Comparison of ENCODE assay signal across 8 mouse cellular contexts in genomic region chr1:83159603-83160002, GRCm38 (mm10). TPM values are rescaled to one million over a fixed set of nuclear protein-coding genes. Genes with fewer than 3 reads are reported as not detected.
A peak's percentile ranks its signal among the peaks of the same experiment; 100 is the strongest.
DNase-seq lines count a peak whose midpoint lies in the region; ATAC-seq and TF ChIP-seq lines count a peak whose summit lies in the region.

TSS of gene Daw1 (plus strand) at chr1:83159752.

- no peak for TF ChIP-seq CTCF in embryonic fibroblast, embryonic 13.5 days (IDR thresholded peaks at IDR 0.05; ENCODE audit: borderline replicate concordance, insufficient read depth, low read length)
- no peak for TF ChIP-seq CTCF in olfactory bulb, adult 2 months (IDR thresholded peaks at IDR 0.05; ENCODE audit: insufficient read depth, low read depth, low read length)

- peak; percentile 30 for TF ChIP-seq POLR2A in embryonic fibroblast, embryonic 13.5 days (IDR thresholded peaks at IDR 0.05; ENCODE audit: low read depth, low read length)
- TF ChIP-seq POLR2A in olfactory bulb, adult 2 months (IDR thresholded peaks at IDR 0.05; ENCODE audit: insufficient read depth, low read depth, low read length) = no peak

- H3K4me3 ChIP-seq in embryonic fibroblast, embryonic 13.5 days (ENCODE audit: insufficient read depth, low read length) = peak within 1 kb of the TSS; percentile 56
- peak within 1 kb of the TSS; percentile 50 for H3K4me3 ChIP-seq in liver, embryonic 15.5 days (replicated peaks)
- peak within 1 kb of the TSS; percentile 72 for H3K4me3 ChIP-seq in olfactory bulb, adult 2 months (ENCODE audit: insufficient read depth, low read depth, low read length)

- H3K36me3 ChIP-seq in liver, embryonic 15.5 days (replicated peaks) = no peaks in the 10 kb centered on the region

- 0 out of 2 replicates have a peak, but pooled peaks cover 1% of the 10 kb centered on the region for H3K4me1 ChIP-seq in embryonic fibroblast, embryonic 13.5 days (ENCODE audit: control insufficient read depth, insufficient read depth, low read length)
- no peaks in the 10 kb centered on the region for H3K4me1 ChIP-seq in liver, embryonic 15.5 days (replicated peaks)
- peaks cover 3% of the 10 kb centered on the region; the same call in 1 of the 2 replicates for H3K4me1 ChIP-seq in olfactory bulb, adult 2 months (ENCODE audit: control insufficient read depth, insufficient read depth, low read length)

- peak; percentile 10 for DNase-seq in 3134 (ENCODE audit: extremely low read depth, insufficient read length, low spot score)
- peak; percentile 63 for DNase-seq in adrenal gland, postnatal 25 days
- DNase-seq in heart, postnatal 10 days = peak; percentile 63 to 80
- DNase-seq in kidney, postnatal 14 days = peak; percentile 86
- DNase-seq in natural killer cell, adult 2 months (ENCODE audit: low spot score in 2 of 2) = no peak

- intact Hi-C loops in heart, postnatal 10 days (cut with DNase I) = no loop called here

- H3K4me2 ChIP-seq in liver, embryonic 15.5 days = peak within 1 kb of the TSS; percentile 55

- no peaks in the 10 kb centered on the region for H3K27me3 ChIP-seq in liver, embryonic 15.5 days

- no peak for ATAC-seq in liver, embryonic 15.5 days (ENCODE audit: insufficient read depth)

- H3K27ac ChIP-seq in embryonic fibroblast, embryonic 13.5 days (ENCODE audit: insufficient read depth, low read length) = peak within 1 kb of the TSS; percentile 55; the same call in 1 of the 2 replicates
- no peak within 1 kb of the TSS for H3K27ac ChIP-seq in liver, embryonic 15.5 days (replicated peaks)
- H3K27ac ChIP-seq in olfactory bulb, adult 2 months (ENCODE audit: insufficient read depth, low read depth, low read length) = no peak within 1 kb of the TSS

- H3K9me3 ChIP-seq in liver, embryonic 15.5 days (replicated peaks) = no peaks in the 10 kb centered on the region

- WGBS in liver, embryonic 15.5 days (ENCODE audit: insufficient replicate concordance) = 4% methylated on average over 16 of the region's 16 CpGs
- WGBS in olfactory bulb, adult 2 months = under 1% methylated on average over 16 of the region's 16 CpGs

- H3K9ac ChIP-seq in liver, embryonic 15.5 days = no peak within 1 kb of the TSS

RNA-seq across cellular contexts. Expression of gene Daw1, which starts in this region (rescaled TPM):
- total RNA-seq in adrenal gland, postnatal 25 days (2021) = not detected in 2 replicates
- polyA plus RNA-seq in embryonic fibroblast, embryonic 13.5 days (2011; ENCODE audit: insufficient read length, low read depth, missing spikeins) = not detected in 2 replicates
- under 1 TPM in 1 of 2 experiments, not detected in 1; 0.20 TPM for total RNA-seq in heart, postnatal 10 days (2021)
- not detected in 2 replicates for polyA plus RNA-seq in liver, embryonic 15.5 days (2015; fragmentation: Nextera tagmentation; extraction: Ambion mirVana)
- polyA plus RNA-seq in olfactory bulb, adult 2 months (2012; ENCODE audit: insufficient read depth, insufficient read length, low replicate concordance, missing spikeins) = not detected in 2 replicates

Comparison
In these comparisons a context has a peak if more than half of its experiments do, and no peak if none do; other contexts are left out.
1. Peak in DNase-seq in adrenal gland, postnatal 25 days; RNA of the gene not detected or under 1 TPM.
2. Peak in DNase-seq in heart, postnatal 10 days; RNA of the gene not detected or under 1 TPM.
3. DNase-seq: peak in 3134 (single experiment) and kidney, postnatal 14 days (single experiment); none in natural killer cell, adult 2 months (0 of 2).
4. Peak in every context shown above with its lines, with median percentiles within 50 percentile points of each other: H3K4me3 ChIP-seq.